ENCODE assay signal across 9 mouse cellular contexts in genomic region chr11:74652791-74653191, GRCm38 (mm10). TPM values are rescaled to one million over a fixed set of nuclear protein-coding genes. Genes with fewer than 3 reads are reported as not detected.
A peak's percentile ranks its signal among the peaks of the same experiment; 100 is the strongest.
DNase-seq lines count a peak whose midpoint lies in the region; ATAC-seq and TF ChIP-seq lines count a peak whose summit lies in the region.
"Had no signal": no experiment of that assay in that cellular context is flagged by ENCODE, and none has a peak within 500 bp of the region (broad histone marks: within the 10 kb centered on the region; RNA-seq: fewer than 3 reads in every experiment).

No protein-coding gene starts in this region.

- peaks cover 73% of the 10 kb centered on the region for H3K36me3 ChIP-seq in E14TG2a.4 (ENCODE audit: insufficient read depth, low read length)
- peaks cover 9% of the 10 kb centered on the region for H3K36me3 ChIP-seq in midbrain, embryonic 12.5 days

- DNase-seq in adipocyte (ENCODE audit: low spot score): peak; percentile 81
- peak; percentile 68 to 76 for DNase-seq in heart, adult 18-20 months
- DNase-seq in kidney, adult 18-20 months: peak; percentile 67
- DNase-seq in lung, adult 2 months: no peak
- DNase-seq in urinary bladder, postnatal 25 days (ENCODE audit: low spot score): no peak

- H3K9me3 ChIP-seq in E14TG2a.4 (ENCODE audit: low read length): no peaks in the 10 kb centered on the region
- H3K9me3 ChIP-seq in midbrain, embryonic 12.5 days: no peaks in the 10 kb centered on the region

- peak overlapping the region; percentile 99 for H3K4me3 ChIP-seq in E14TG2a.4 (replicated peaks; ENCODE audit: low read length)
- no peak overlapping the region for H3K4me3 ChIP-seq in midbrain, embryonic 12.5 days
- no peak overlapping the region for H3K4me3 ChIP-seq in lung, adult 2 months (replicated peaks; ENCODE audit: extremely low read depth, low read depth, low read length)

- ATAC-seq in midbrain, embryonic 12.5 days (ENCODE audit: low FRiP score, low read depth): no peak
- ATAC-seq in erythroid progenitor cell, adult 5-6 weeks (replicated peaks; ENCODE audit: low FRiP score, poor library complexity, severe bottlenecking): no peak

- WGBS in midbrain, embryonic 12.5 days: 54% methylated on average over 4 of the region's 4 CpGs
- WGBS in lung, adult 2 months: 77% methylated on average over 4 of the region's 4 CpGs

- H3K4me1 ChIP-seq in E14TG2a.4 (replicated peaks; ENCODE audit: low read depth, low read length): peaks cover 81% of the 10 kb centered on the region
- H3K4me1 ChIP-seq in midbrain, embryonic 12.5 days: peaks cover 34% of the 10 kb centered on the region
- H3K4me1 ChIP-seq in lung, adult 2 months (ENCODE audit: control insufficient read depth, insufficient read depth, low read length): peaks cover 13% of the 10 kb centered on the region

- peak overlapping the region; percentile 7; the same call in 1 of the 2 replicates for H3K4me2 ChIP-seq in midbrain, embryonic 12.5 days (replicated peaks)

- peak overlapping the region; percentile 28; the same call in 1 of the 2 replicates for H3K9ac ChIP-seq in midbrain, embryonic 12.5 days (replicated peaks)

- no peaks in the 10 kb centered on the region for H3K27me3 ChIP-seq in E14TG2a.4 (ENCODE audit: insufficient read depth, low read length)
- H3K27me3 ChIP-seq in midbrain, embryonic 12.5 days: no peaks in the 10 kb centered on the region; the same call in 1 of the 2 replicates

- no peak for TF ChIP-seq CTCF in E14TG2a.4 (conservative IDR thresholded peaks at IDR 0.05; ENCODE audit: low read length)
- no peak for TF ChIP-seq CTCF in lung, adult 2 months (IDR thresholded peaks at IDR 0.05; ENCODE audit: insufficient read depth, low read length)

- no peak for TF ChIP-seq POLR2A in lung, adult 2 months (IDR thresholded peaks at IDR 0.05; ENCODE audit: borderline replicate concordance, extremely low read depth, low read depth, low read length)

- H3K27ac ChIP-seq in midbrain, embryonic 12.5 days (replicated peaks): no peak overlapping the region

RNA-seq across cellular contexts. Expression of gene Cluh, which starts 3.5 kb away (rescaled TPM):
- total RNA-seq in heart, adult 18-20 months (2021): 100 to 1,000 TPM; 209 to 234 TPM
- polyA plus RNA-seq in midbrain, embryonic 12.5 days (2016; fragmentation: Nextera tagmentation; extraction: Ambion mirVana): 19.4 and 19.9 TPM in 2 replicates
- 28.9 and 36.2 TPM in 2 replicates for polyA plus RNA-seq in lung, adult 2 months (2012; rRNA removed)
- 4.7 and 5.4 TPM in 2 replicates for total RNA-seq in erythroid progenitor cell, adult 5-6 weeks (2015; ENCODE audit: low replicate concordance)
- 5.3 and 5.6 TPM in 2 replicates for total RNA-seq in erythroid progenitor cell, adult 5-6 weeks (2017; ENCODE audit: low replicate concordance)

RNA-seq across cellular contexts. Expression of gene Ccdc92b, which starts 33.4 kb away (rescaled TPM):
- under 1 TPM; 0.20 to 0.26 TPM for total RNA-seq in heart, adult 18-20 months (2021)
- polyA plus RNA-seq in midbrain, embryonic 12.5 days (2016; fragmentation: Nextera tagmentation; extraction: Ambion mirVana): 2.4 and 2.5 TPM in 2 replicates
- polyA plus RNA-seq in lung, adult 2 months (2012; rRNA removed): 0.51 TPM in 2 replicates
- 11.9 and 21.0 TPM in 2 replicates for total RNA-seq in erythroid progenitor cell, adult 5-6 weeks (2015; ENCODE audit: low replicate concordance)
- 9.5 and 14.0 TPM in 2 replicates for total RNA-seq in erythroid progenitor cell, adult 5-6 weeks (2017; ENCODE audit: low replicate concordance)
- total RNA-seq: neutrophil, adult 5-6 weeks had no signal

RNA-seq across cellular contexts. Expression of gene Rap1gap2, which starts 42.1 kb away (rescaled TPM):
- 10 to 100 TPM; 74.4 to 94.6 TPM for total RNA-seq in heart, adult 18-20 months (2021)
- polyA plus RNA-seq in midbrain, embryonic 12.5 days (2016; fragmentation: Nextera tagmentation; extraction: Ambion mirVana): 5.0 and 6.1 TPM in 2 replicates
- polyA plus RNA-seq in lung, adult 2 months (2012; rRNA removed): 7.0 and 8.9 TPM in 2 replicates
- total RNA-seq in erythroid progenitor cell, adult 5-6 weeks (2015; ENCODE audit: low replicate concordance): 1.3 and 3.6 TPM in 2 replicates
- total RNA-seq in erythroid progenitor cell, adult 5-6 weeks (2017; ENCODE audit: low replicate concordance): 1.2 and 3.0 TPM in 2 replicates

Comparison
In these comparisons a context has a peak if more than half of its experiments do, and no peak if none do; other contexts are left out.
1. DNase-seq: peak in adipocyte (single experiment), heart, adult 18-20 months (2 of 2) and kidney, adult 18-20 months (single experiment); none in lung, adult 2 months (single experiment) and urinary bladder, postnatal 25 days (single experiment).
2. RNA of gene Cluh, which starts 3.5 kb away (total RNA-seq): 209 to 234 TPM in heart, adult 18-20 months; 4.7 to 5.6 TPM in erythroid progenitor cell, adult 5-6 weeks; every median in the first group is over 10 times any median in the second.
3. RNA of gene Ccdc92b, which starts 33.4 kb away (total RNA-seq): 9.5 to 21.0 TPM in erythroid progenitor cell, adult 5-6 weeks; 0.20 to 0.26 TPM in heart, adult 18-20 months; every median in the first group is over 4 times any median in the second.
4. RNA of gene Rap1gap2, which starts 42.1 kb away (total RNA-seq): 74.4 to 94.6 TPM in heart, adult 18-20 months; 1.2 to 3.6 TPM in erythroid progenitor cell, adult 5-6 weeks; every median in the first group is over 10 times any median in the second.